Mouse (Mus musculus): ENCODE results near the gene Hist2h4. TPM values are rescaled to one million over a fixed set of nuclear protein-coding genes. Genes with fewer than 3 reads are reported as not detected.

The Hist2h4 gene
- polyA plus RNA-seq, 1 experiment, result 1.4 TPM

DNA sequence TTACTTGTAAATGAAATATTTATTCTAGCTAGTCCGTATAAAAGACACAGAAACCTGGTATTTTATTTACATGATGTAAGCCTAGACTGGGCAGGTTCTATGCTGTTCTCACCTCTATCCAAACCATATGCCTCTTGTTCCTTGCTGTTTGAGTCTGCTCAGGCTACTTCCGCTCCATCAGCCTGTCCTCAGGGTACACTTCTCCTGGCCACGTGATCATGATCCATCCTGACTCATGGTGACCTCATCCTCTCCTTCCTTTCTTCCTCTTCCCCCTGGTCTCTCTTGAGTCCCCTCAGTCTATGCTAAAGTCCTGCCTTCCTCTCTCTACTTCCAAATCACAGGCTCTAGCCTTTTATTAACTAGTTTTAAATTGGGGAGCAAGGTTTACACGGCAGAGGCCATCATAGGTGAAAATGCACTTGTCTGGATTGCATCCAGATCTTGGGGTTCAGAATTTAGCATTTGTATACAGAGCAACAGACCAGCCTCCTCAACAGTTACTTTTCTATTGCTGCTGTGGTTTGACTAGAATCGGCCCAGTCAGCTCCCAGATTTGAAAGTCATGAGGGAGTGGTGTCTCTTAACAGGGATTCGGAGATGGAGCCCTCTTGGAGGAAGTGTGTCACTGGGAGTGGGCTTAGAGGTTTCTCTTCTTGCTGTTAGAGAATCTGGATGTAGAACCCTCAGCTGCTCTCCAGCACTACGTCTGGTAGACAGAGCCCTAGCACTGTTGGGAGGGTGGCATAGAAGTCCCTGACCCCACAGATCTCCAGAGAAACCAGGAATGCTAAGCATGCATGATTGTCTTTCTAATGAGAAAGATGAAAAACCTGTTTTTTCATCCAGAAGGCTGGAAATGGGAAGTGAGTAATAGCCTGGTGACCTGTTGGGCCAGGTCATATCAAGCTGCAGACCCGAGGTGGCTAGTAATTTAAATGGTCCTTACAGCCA is 36.1 kb downstream of the Hist2h4 start:
- no peak for DNase-seq (ENCODE audit: low spot score)

- DNase-seq (ENCODE audit: low spot score), result no peak
These were observed 37.7 kb downstream of the Hist2h4 start for GRCm38 (mm10) chr3:96225421-96225820.

DNA sequence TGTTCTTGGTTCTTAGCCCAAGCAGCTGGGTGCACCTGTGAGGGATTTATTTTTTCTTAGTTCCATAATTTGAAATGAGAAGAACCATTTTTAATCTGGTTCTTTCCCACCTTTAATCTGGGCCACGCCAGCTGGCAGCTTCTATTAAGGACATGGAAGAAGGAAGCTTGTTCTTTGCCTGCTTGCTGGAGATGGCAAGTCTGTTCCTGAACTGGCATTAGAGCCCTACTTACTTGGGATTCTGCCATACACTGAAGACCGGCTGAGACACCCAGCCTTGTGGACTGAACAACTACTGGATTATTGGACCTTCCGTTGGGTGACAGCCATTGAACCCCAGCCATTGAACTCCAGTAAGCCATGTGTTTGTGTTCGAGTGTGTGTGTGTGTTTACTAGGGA is 40.3 kb downstream of the Hist2h4 start:
- no peak for DNase-seq (ENCODE audit: low spot score)

DNA sequence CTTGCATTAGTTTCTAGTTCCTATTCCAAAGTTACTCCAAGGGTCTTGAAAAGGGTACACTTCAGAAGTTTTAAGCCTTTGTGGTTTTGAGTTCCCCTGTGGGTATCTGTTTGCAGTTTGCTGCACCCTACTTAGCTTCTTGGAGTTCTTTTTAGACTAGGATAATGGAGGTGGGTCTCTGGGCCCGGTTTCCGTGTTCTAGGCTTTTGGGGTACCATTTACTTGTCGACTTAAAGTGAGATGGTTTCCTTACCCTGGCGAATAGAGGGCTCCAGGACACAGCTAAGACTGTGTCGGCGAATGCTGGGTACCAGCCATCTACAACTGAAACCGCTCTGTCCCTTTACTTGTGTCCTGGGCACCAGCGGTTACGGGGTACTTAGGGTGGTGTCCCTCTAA is 41.5 kb downstream of the Hist2h4 start:
- DNase-seq (ENCODE audit: low spot score), result no peak

- peak; percentile 72 for DNase-seq (ENCODE audit: low spot score)
These were observed 42.1 kb downstream of the Hist2h4 start, which contains the start of the genes Hist2h2ac and Hist2h2be for GRCm38 (mm10) chr3:96220765-96221639. Gene Hist2h2ac (minus strand): TSS chr3:96220880. Gene Hist2h2be (plus strand): TSS chr3:96221119.

DNA sequence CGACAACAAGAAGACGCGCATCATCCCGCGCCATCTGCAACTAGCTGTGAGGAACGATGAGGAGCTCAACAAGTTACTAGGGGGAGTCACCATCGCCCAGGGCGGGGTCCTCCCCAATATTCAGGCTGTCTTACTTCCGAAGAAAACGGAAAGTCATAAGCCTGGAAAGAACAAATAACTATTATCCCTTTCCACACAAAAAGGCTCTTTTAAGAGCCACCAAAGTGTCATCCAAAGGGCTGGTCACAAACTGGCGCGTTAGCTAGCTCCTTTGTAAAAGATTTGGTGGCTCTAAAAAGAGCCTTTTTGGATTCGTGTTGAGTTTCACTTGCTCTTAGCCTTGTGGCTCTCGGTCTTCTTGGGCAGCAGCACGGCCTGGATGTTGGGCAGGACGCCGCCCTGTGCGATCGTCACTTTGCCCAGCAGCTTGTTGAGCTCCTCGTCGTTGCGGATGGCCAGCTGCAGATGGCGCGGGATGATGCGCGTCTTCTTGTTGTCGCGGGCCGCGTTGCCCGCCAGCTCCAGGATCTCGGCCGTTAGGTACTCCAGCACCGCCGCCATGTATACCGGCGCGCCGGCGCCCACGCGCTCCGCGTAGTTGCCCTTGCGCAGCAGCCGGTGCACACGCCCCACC is 42.9 kb downstream of the Hist2h4 start:
- peak; percentile 67 for DNase-seq (ENCODE audit: low spot score)

DNA sequence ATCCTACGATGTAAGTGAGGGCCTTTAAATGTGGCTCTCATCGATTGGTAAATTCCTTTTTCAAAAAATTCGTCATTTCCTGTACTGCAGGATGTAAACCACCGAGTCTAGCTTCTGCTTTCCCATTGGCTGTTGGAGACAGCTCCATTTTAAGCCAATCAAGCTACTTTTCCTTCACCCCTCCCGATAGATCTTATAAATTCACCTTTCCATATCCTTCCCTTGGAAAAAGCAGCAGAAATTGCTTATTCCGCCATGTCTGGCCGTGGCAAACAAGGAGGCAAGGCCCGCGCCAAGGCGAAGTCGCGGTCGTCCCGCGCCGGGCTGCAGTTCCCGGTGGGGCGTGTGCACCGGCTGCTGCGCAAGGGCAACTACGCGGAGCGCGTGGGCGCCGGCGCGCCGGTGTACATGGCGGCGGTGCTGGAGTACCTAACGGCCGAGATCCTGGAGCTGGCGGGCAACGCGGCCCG is 43.4 kb downstream of the Hist2h4 start, which contains the start of the genes Bola1 and Hist2h2ab:
TSS of gene Bola1 (minus strand) at position 49 of the 470 bp plus-strand sequence.
TSS of gene Hist2h2ab (plus strand) at position 205 of the 470 bp plus-strand sequence.
- DNase-seq (ENCODE audit: low spot score), result peak; percentile 84

DNA sequence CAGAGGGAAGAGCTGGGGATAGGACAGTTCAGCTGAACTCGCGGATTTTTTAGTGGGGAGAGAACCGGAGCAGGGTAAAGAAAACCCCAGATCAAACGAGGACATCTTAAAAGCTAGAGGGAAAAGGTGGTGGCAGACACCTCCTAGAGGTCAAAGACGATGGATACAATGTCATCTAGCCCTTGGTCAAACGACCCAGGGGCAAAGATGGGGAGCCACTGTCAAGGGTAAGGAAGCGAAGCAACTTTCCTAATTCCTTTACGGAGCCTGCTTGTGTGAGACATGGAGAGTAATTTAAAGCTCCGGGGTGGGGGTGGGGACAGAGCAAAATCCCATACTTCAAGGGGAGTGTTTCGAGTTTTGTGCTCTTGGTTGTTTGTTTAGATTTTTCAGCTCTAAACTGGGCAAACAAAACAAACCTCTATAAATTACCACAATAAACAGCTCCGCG is 43.9 kb downstream of the Hist2h4 start:
- DNase-seq (ENCODE audit: low spot score), result no peak

Other genes with a start within 250 kb of the Hist2h4 start
- 15.3 and 20.3 TPM in 2 replicates for gene Vps45, start 204.8 kb downstream of the Hist2h4 start, polyA plus RNA-seq (2012; rRNA removed)
- gene Otud7b, start 158.8 kb downstream of the Hist2h4 start, polyA plus RNA-seq (2012; rRNA removed), result 11.1 and 16.8 TPM in 2 replicates
- 33.7 and 35.7 TPM in 2 replicates for gene Mtmr11, start 101.3 kb downstream of the Hist2h4 start, polyA plus RNA-seq (2012; rRNA removed)
- 48.6 and 52.3 TPM in 2 replicates for gene Sf3b4, start 91.0 kb downstream of the Hist2h4 start, polyA plus RNA-seq (2012; rRNA removed)
- 8.6 and 9.4 TPM in 2 replicates for gene Sv2a, start 82.2 kb downstream of the Hist2h4 start, polyA plus RNA-seq (2012; rRNA removed)
- 28.1 and 39.1 TPM in 2 replicates for gene Bola1, start 43.6 kb downstream of the Hist2h4 start, polyA plus RNA-seq (2012; rRNA removed)
- gene Hist2h2ab, start 43.4 kb downstream of the Hist2h4 start, polyA plus RNA-seq (2012; rRNA removed), result 0.60 and 0.74 TPM in 2 replicates
- gene Hist2h2ac, start 42.4 kb downstream of the Hist2h4 start, polyA plus RNA-seq (2012; rRNA removed), result 0.76 and 0.99 TPM in 2 replicates
- gene Hist2h2be, start 42.2 kb downstream of the Hist2h4 start, polyA plus RNA-seq (2012; rRNA removed), result 7.7 TPM in 2 replicates
- 8.6 and 14.3 TPM in 2 replicates for gene Hist2h3c2, start 24.2 kb downstream of the Hist2h4 start, polyA plus RNA-seq (2012; rRNA removed)
- 6.9 and 41.2 TPM in 2 replicates for gene Hist2h2aa2, start 23.0 kb downstream of the Hist2h4 start, polyA plus RNA-seq (2012; rRNA removed)
- 140 and 149 TPM in 2 replicates for gene Hist2h2aa1, start 17.8 kb downstream of the Hist2h4 start, polyA plus RNA-seq (2012; rRNA removed)
- gene Hist2h3c1, start 16.6 kb downstream of the Hist2h4 start, polyA plus RNA-seq (2012; rRNA removed), result not detected in 2 replicates
- 1.9 and 3.2 TPM in 2 replicates for gene Hist2h3b, start 5.3 kb upstream of the Hist2h4 start, polyA plus RNA-seq (2012; rRNA removed)
- 0.69 TPM in 1 of 2 replicates, not detected in the other for gene Hist2h2bb, start 6.4 kb upstream of the Hist2h4 start, polyA plus RNA-seq (2012; rRNA removed)
- gene Fcgr1, start 30.7 kb upstream of the Hist2h4 start, polyA plus RNA-seq (2012; rRNA removed), result 4.9 and 5.6 TPM in 2 replicates
- gene BC107364, start 189.0 kb upstream of the Hist2h4 start, polyA plus RNA-seq (2012; rRNA removed), result 0.15 and 0.29 TPM in 2 replicates